Mouse (Mus musculus) kidney, adult 18-20 months (tissue): ENCODE measurements around the gene 4933428G20Rik.

Source experiments
- DNase-seq: peaks from one replicate; pipeline ENCODE4 v3.0.0; 2021

The 4933428G20Rik gene

DNA sequence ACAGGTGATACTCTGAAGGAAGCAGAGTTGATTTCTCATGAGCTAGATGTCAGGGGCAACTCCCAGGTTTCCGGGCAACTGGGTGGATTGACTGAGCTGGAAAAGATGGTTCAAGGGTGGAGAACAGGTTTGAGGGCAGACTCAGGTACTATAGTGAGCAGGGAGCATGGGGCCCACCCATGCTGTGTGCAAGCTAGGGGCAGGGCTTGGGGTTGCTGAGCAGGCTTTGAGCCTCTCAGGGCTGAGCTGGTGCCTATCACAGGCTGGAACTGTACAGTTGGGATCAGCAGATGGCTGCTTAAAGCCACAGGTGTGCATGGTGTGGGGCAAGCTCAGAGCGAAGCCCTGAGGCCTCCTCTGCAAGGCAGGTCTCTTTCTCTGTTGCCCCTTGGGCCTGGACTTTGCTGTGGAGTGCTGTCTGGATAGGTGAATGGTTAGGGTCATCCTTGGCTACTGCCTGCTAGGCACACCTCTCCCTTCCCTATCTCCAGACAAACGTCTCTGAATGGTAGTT is 38.8 kb downstream of the 4933428G20Rik start:
- no peak for DNase-seq

DNA sequence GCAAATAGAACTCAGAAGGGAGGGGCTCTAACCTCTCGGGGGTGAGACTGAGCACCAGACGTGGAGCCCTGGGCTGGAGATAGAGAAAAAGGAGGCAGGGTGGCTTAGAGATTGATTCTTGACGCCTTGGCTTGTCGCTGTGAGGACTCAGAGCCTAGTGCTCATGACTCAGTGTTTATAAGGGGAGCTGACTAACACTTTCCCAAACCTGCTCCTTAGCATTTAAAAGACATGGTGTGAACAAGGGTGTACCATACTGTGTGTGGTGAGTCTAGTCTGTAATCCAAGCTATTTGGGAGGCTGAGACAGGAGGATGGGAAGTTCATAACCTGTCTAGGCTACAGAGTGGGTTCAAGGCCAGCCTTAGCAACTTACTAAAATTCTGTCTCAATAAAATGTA is 43.0 kb downstream of the 4933428G20Rik start:
- DNase-seq: no peak

DNA sequence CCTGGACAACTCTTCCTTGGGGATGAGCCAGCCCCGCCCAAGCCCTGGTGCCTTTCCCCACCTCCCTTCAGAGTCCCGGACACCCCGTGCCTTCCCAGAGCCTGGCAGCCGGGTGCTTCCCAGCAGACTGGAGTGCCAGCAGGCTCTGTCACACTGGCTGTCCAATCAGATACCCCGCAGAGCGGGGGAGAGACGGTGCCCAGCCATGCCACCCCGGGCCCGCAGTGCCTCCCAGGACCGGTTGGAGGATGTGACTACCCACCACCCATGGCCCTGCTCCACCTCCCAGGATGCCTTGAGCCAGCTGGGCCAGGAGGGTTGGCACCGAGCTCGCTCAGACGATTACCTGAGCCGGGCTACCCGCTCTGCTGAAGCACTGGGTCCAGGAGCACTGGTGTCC is 48.5 kb downstream of the 4933428G20Rik start:
- no peak for DNase-seq

DNA sequence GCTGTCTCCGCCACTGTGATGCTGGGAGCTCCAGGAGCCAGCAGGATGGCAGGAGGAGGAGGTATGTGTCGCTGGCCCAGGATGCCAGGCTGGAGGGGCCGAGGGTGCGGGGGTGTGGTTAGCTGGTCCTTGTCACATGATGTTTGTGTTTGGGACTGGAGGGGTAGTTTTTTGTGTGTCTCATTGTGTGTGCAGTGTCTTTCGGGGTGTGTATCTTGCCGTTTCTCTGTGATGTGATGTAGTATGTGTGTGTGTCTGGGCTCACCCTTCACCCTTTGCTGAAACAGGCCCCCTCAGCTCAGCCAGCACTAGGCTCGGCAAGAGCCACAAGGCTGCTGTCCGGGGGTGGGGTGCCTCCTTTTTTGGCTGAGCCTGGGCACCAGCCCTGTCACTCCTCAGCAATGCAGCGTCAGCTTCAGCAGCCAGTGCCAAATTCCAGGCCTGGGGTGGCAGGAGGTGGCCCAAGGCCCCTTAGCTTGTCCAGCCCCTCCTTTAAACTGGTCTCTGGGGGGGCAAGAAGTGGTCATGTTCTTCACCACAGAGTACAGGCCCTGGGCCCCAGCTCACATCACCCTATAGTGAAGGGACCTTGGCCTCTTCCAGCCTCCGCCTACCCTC is 49.7 kb downstream of the 4933428G20Rik start:
- DNase-seq: no peak

DNA sequence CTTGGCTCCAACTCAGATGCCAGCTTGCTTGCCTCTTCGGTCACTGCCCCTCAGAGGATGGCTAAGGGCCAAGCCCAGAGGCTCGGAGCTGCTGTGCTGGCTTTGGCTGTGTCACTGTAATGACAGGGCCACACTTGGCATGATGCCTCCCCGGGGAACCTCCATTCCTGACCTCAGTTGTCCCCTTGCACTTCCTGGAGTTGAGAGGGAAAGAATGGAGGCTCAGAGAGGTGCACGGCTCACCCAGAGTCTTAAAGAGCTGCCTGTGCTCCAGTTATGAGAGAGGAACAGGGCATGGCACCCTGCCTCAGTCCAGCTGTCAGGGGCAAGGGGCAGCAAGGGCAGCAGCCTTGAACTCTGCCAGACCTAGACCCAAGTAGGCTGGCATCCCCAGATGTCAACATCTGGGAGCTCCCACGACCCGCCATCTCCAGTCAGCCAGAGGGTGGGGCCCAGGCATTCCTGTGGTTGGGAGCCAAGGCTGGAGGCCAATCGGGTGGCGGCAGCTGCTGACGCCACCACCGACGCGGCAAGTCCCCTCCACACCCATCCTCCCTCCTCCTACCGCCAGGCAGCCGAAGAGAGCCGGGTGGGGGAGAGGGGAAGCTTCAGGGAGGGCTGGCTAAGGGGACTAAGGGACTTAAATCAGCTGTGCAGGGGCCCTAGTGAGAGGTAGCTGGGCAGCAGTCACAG is 50.4 kb downstream of the 4933428G20Rik start:
- peak; percentile 72 for DNase-seq

DNA sequence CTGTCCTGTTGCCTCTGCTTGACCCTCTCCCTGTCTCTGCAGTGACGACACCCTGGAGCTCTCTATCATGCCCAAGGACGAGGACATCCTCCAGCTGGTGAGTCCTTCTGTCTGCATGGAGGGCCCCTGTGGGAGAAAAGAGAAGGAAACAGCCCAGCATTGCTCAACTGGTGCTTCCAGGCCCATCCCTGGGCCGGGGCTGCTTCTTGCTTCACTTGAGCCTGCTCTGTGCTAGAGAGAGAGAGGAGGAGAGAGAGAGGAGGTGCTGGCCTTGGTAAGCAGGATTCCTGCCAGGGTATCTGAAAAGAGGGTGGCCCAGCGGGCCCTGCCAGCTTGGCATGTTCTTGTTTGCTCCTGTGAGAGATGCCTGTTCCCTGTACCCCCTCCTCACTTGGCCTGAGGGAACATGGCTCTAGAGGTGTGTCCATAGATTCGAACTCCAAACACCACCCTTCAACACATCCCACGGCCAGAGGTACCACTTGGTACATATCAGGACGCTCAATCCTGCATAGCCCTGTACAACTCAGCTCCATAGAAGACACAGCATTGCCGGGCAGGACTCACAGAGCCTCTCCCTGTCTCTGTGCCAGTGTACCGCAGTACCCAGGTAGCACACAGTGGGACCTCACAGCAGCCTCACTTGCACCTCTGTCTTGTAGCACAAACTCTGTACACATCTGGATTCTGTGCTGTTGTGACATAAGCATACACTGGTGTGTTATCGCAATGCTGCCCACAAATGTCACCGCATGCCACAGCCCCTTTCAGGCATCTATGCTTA is 51.3 kb downstream of the 4933428G20Rik start:
- DNase-seq: no peak

DNA sequence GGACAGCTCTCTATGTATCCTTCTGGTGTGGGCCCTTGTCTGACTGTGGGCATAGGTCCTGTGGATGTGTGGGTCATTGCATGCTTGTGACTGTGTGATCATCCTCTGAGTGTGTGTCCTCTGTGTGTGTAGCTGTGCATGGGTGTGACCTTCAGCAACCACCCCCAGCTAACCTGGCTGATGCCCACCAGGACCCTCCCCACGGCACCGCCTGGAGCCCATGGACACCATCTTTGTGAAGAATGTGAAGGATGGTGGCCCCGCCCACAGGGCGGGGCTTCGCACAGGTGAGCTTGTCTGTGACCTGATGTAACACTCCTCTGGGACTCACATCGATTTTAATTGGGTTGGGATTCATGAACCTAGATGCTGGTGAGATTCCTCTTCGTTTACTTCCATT is 52.2 kb downstream of the 4933428G20Rik start:
- DNase-seq: no peak

DNA sequence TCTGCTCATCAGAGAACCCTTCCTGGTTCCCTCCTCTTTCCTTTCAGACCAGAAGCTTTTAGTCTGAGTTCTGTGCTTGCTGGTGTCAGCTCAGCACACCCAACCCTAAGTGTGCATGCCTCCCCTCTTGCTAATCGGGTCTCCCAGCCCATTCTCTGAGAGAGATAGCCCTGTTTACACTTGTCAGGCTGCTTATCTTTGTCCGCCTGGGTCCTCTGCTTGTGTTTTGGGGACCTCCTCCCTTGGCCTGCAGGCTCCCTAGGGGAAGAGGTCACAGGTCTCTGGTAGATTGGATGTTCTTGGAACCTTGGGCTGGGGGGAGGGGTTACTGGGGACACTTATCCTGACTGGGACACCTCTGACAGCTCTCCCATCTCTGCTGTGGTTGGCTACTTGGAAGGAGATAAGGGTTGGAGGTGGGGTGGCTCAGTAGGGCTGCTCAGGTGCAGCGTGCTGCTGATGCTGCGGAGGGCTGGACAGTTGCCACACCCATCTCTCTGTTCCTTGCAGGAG is 54.1 kb downstream of the 4933428G20Rik start:
- DNase-seq: no peak

DNA sequence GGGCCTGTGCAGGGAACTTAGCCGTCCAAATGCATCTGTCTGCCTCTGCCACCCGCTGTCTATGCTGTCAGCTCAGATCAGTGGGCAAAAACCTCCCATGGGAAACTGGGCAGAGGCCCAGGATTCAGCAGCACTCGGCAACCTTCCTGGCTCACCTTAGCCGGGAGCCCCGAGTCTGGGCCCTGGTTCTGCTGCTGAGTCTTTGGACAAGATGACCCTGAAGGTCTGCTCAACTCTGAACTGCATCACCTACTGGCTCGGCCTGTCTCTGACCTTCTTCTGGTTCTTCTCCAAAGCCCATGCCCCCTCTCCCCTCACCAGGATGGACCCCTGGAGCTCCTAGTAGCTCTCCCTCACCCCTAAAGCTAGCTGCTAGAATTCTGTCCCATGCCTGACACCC is 54.5 kb downstream of the 4933428G20Rik start:
- no peak for DNase-seq

DNA sequence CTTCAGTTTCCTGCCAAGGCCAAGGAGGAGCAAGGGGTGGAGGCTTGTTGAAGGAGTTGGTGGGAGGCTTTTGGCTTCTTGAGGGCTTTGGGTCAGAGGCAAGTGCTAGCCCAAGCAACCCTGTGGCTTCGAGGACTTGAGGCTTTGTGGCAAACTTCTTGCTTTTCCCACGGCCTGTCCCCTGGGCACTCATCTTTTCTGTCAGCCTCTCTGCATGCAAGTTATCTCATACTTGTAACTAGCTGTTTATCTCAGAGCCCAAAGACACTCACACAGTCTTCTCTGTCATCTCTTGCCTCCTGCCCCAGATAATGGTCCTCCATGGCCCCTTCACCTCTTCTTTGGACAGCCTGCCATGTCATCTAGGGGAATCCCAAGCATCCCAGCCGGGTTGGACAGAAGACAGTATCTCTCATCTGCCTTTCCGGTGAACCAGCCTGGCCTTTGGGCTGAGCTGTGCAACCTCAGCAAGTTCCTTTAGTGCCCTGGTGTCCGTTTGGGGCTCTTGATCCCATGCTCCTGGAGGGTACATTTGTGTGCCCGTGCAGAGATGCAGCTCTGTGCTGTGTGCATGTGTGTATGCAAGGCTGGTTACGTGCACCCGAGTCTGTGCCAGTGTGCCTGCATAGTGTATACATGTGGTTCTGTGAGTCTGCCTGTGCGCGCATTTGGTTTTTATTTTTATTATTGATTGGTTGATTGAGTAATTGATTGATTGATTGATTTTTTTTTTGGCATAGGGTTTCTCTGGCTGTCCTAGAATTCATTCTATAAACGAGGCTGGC is 57.1 kb downstream of the 4933428G20Rik start:
- DNase-seq: no peak

DNA sequence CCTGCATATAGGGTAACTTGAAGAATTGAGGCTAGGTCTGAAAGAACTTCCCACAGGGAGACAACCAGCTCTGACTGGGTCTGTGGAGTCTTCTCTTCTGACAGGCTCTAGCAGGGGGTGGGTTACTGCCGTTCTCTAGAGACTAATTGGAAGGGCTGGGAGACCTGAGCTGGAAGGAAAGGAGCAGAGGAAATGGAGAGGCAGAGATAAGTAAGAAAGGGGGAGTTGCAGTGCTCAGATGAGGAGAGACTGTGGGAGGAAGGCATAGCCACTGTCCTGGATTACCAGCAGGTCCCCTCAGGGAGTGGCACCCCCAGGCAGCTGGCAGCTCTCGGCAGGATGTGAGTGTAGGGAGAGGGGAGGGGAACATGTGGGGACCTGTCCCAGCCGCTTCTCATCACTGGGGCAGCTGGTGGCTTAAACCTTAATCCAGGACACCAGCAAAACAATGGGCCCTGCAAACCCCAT is 58.4 kb downstream of the 4933428G20Rik start:
- DNase-seq: no peak

DNA sequence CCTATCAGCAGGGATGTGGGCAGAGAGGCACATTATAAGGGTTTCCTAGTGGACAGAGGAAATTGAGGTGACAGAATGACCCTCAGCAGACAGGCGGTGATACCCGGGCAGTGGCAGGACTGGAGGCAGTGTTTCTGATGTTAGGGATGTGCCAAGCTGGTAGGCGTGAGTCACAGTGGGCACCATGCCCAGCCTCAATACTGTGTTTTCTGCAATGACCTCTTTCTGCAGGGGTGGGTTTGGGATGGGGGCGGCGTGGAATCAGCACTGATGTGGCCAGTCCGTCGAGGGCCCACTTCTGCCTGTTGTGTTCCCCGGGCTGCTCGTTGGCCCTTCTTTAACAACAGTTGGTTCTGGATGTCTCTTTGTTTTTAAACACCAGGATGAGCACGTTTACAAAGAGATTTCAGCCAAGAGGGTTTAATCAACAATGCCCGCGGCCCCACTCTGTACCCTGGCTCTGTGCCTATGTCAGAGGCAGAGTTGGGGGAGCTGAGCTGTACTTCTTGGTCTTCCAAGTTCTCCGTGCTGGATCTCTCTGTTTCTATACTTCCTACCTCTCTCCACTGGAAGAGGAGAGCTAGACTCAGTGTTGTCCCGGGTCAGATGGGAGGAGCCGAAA is 59.0 kb downstream of the 4933428G20Rik start:
- DNase-seq: no peak
